Mouse (Mus musculus): ENCODE data around the gene Aqp1.
A peak's percentile ranks its signal among the peaks of the same experiment; 100 is the strongest.

The Aqp1 gene

DNA sequence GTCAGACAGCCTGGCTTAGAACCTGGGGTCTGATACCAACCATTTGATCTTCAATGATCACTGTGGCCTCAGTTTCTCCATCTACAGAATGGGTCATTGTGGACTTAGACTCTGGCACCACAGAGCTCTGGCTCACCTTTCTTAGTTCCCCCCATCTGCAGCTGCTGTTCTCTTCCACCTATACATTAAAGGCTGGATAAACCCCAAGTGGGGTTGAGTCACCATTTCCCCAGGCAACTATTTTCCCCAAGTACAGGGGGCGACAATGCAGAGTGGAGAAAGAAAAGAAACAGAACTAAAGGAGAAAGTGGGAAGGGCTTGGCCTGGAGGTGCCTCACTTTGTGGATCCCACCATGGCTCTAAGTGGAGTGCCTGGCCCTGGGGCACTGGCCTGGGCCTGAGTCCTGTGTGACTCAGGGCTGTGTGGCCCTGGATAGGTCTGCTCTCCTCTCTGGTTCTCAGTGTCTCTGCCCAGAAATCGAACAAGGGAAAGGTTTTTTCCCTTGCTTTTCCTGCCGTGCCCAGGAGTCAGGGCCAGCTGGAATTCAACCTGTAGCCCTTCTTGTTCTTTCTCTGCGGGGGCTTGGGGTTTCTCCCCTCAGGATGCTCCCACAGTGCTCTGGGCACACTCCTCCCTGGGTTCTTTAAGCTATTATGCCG, 20.9 kb downstream of the Aqp1 start:
- no peak for DNase-seq (ENCODE audit: low read depth, low spot score)

DNA sequence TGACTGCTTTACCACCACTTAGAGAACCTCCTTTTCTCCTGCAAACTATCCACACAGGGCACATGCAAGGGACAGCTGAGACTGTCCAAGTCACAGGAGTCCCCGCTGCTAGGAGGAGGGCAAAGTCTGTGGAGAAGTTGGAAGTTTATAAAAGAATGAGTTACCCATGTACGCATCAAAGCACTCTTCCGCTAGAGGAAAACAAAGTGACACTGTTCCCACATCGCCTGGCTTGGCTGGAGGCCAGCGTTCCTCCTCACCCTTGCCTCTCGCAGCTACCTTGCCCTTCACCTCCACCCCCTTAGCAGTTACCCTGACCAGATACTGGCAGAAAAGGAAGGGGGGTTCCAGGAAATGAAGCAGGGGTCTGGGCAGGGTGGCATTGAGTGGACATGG, 21.4 kb downstream of the Aqp1 start:
- no peak for DNase-seq (ENCODE audit: low read depth, low spot score)

DNA sequence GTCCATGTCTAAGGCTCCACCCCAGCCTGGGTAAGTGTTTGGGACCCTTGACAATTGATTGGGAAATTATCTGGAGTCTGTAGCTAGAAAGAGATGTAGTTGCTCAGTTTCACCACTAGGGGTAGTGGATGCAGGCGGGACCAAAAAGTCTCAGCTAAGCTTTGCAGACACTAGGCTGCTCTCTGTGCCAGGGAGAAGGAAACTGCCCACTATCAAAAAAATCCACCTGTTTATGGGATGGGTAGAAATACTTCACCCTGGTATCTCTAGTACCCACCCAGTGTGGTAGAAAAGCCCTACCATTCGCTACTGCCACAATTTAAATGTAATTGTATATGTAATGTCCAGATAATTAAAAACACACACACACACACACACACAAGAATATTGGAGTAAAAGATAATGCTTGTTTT, 22.5 kb downstream of the Aqp1 start:
- no peak for DNase-seq (ENCODE audit: low read depth, low spot score)

DNA sequence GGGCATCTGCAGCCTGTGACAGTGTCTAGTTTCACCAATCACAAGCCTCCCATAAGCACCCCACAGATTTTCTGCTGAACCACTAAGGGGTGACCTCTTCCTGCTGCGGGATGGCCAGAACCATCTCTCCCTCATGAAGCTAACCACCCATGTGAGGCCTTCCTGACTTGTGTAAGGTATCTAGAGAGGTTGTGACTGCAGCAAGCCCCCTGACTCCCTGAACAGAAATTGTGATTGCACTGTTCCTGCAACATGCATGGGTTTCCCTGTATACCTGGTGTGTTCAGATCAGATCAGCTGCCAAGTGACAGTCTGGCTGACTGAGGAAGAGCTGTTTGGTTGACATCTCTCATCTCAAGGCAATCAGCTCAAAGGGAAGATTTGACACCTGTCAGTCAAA, 26.4 kb downstream of the Aqp1 start:
- DNase-seq (ENCODE audit: low read depth, low spot score): no peak

DNA sequence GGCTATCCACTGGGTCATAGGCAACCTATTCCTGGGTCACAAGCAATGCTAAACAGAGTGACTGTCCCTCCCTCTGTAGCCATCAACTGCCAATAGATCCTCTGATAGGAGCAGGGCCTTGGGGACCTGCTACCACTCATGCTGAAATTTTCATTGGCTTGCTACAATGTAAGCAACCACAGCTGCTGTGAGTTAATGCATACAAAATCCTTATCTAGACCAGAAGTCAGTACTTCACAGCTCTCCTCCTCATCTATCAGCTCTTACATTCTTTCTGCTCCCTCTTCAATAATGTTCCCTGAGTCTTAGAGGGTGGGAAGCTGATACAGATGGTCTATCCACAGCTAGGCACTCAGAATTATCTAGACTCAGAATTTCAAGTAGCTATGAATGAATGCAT, 30.9 kb downstream of the Aqp1 start:
- no peak for DNase-seq (ENCODE audit: low read depth, low spot score)

DNA sequence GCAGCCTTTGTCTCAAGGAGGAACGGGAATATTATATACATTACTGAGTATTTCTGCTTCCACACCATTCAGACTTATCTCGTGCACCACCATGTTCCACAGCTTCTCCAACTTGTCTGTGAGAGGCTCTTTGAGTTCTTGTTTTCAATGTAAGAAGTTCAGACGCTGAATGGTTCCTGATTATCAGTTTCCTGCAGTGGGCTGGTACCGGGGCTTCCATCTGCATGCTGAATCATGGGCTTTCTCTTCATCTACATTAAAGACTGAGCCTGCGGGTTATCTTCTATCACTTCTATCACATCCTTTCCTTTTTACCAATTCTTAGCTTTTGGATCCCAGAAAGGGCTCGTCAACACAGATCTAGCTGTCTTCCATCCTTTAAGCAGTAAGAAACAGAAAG, 34.6 kb downstream of the Aqp1 start:
- DNase-seq (ENCODE audit: low read depth, low spot score): no peak

DNA sequence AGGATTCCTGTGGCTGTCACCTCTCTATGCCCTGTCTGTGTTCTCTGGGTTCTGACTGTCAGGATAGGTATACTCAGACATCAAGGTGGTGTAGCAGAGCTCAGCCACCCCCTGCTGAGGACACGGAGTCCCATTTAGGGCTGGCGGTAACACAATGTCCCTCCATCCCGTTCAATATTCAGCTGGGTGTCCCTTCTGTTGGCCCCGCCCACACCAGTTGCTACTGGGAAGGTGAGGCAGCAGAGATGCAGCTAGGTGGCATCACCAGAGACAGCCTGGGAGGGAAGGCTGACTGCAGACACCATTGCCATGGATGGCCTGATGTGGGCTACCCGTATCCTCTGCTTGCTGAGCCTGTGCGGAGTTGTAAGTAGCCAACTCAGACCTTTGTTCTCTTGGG, 39.8 kb downstream of the Aqp1 start, which contains the start of gene Ghrhr:
TSS of gene Ghrhr (plus strand) at position 220 of the 400 bp plus-strand sequence.
- no peak for DNase-seq (ENCODE audit: low read depth, low spot score)

DNA sequence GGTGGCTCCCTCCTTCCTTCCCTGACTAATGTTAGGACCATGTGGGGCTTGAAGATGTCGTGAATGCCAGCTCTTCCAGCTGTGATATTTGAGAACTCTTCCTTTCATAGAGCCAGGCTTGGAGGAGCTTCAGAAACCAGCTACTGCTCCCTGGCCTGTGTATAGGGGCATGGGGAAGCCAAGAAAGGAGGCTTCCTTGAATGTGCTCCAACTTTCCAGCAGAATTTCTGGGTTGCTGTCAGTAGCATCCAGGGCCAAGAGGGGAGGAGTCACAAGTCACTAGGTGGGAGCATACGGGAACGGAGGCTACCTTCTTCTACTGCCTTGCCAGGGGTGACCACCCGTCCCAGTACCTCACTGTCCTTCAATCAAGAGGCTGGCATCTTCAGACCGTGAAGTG, 40.3 kb downstream of the Aqp1 start:
- DNase-seq (ENCODE audit: low read depth, low spot score): no peak

DNA sequence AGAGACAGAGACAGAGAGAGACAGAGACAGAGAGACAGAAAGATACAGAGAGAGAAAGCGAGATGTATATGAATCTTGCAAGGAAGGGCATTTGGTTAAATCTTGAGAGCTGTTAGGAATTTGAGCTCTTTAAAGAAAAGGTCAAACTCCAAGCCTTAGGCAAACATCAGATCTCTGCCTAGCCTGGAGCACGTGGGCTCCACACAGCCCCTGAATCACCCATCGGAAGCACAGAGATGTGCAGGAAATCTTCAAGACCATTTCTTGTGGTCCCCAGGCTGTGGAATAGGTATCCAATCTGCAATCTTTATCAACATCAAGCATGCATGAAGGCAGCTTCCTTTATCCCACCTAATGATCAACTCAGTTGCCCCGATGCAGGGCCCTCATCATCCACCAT, 41.2 kb downstream of the Aqp1 start:
- no peak for DNase-seq (ENCODE audit: low read depth, low spot score)

DNA sequence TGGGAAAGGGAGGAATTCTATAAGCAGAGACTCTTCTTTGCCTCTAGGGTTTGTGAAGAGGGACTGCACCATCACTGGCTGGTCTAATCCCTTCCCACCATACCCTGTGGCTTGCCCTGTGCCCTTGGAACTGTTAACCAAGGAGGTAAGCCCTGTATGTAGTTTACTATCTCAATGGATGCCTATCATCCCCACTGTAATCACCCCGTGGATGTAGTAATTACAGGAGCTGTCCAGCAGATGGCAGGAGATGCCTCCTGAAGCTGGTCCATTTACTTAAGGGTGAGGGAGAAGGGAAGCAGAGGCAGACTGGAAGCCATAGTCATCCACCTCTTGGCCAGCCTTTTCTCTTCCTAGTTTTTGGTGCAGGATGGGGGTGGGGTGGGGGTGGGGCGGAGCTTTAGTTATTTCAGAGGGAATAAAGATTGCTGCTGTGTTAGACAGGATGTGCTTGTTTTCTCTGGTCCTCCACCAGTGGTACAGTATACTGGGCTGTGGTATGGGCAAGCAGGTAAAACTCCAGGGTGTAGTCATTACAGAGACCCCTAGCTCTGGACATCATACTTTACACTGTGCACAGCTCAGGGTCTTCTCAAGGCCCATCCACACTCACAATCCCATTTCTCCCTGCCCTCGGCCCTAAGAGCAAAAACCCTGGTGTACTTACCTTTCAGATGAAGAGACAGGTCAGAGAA, 43.6 kb downstream of the Aqp1 start:
- DNase-seq (ENCODE audit: low read depth, low spot score): no peak

DNA sequence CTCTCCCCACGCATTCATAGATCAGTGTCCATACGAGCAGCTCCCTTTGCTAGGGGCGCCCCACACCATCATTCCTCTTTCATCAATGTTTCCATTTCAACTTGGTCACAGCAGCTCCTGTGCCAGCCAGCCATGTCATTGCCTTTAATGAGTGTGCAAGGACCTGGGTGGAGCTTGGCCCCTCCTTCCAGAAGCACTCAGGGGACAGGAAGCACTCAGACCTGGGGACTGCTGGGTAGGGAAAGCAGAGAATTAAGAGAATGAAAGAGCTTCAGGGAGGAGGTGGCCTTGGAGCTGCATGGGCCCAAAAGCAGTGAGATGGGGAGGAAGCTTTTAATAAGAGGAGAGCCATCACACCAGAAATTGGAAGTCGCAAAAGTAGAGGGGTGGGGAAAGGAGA, 45.7 kb downstream of the Aqp1 start:
- DNase-seq (ENCODE audit: low read depth, low spot score): no peak

DNA sequence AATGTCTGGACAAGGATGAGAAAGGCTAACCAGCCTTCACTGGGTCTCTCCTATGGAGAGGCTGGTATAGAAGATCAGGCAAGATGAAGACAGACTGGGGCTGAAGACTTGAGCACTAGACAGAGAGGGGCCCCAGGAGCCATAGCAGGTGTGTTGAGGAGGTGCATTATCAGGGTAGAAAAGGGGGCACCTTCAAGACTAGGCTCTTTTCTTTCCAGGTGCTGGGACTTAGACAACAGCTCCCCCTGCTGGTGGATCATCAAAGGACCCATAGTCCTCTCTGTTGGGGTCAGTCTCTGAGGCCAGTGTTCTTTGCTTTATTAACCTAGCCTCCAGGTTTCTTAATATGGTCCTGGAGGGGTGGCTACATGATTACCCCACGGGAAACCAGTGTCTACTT, 47.7 kb downstream of the Aqp1 start:
- DNase-seq (ENCODE audit: low read depth, low spot score): peak; percentile 54

DNA sequence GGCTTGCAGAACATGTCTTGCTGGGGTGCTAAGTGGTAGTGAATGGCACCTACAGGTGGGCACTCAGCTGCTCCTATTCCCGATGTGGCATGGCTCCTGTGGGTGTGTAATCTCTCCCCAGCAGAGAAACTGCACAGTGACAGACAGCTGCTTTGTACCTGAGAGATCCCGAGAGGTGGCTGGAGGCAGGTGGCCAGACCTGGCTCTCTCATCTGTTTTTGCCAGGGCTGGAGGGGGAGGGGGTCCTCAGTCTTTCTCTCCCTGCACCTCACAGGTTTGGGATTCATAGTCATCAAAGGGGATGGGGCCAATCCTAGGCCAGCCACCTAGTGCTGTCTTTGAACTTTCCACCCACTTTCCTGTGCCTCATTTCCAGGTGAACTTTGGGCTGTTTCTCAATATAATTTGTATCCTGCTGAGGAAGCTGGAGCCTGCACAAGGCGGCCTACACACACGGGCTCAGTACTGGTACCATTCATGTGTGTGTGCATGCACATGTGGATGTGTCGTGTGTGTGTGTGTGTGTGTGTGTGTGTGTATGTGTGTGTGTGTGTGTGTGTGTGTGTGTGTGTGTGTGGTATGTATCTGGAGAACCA, 48.2 kb downstream of the Aqp1 start:
- DNase-seq (ENCODE audit: low read depth, low spot score): no peak

DNA sequence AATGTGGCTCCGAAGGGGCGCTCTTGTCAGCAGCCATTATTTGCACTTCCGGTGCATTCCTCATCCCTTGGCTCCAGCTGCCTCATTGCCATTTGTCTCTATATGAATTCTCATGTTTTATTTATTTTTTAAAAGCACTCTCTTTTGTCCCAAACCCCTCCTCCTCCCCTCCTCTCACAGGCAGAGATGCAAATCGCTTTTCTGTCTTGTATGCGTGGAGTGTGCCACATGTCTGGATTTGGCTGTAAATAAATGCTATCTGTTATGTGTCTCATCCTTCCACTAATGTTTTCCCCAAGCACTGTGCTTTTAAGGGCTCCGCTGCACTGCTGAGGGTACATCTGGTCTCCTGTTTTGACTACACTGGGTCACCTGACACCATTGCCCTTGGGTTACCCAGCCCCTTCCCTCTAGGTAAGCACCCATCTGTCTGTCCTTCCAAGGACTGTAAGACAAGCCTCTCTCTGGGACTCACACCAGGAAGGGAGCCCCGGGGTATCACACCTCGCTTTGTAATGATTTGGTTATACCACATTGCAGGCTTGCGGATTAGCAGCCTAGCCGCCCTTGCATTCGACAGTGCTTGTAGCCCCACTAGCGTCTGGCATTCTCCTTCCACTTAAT, 52.4 kb downstream of the Aqp1 start:
- no peak for DNase-seq (ENCODE audit: low read depth, low spot score)

DNA sequence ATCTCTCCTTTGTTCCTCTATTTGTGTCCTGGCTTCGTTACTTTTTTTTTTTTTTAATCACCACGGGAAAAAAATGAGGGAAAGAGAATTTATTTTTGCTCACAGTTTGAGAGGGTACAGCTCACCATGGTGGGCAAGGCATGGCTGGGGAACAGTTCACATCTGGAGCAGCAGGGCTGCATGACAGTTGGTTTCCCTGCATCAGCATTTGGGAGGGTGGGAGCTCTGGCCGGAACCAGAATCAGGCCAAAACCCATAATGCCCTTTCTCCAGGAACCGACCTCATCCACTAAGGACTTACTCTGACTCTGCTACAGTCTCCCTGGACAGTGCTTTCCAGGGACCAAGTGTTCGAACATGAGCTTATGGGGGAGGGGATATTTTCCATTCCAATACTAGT, 53.1 kb downstream of the Aqp1 start:
- no peak for DNase-seq (ENCODE audit: low read depth, low spot score)

DNA sequence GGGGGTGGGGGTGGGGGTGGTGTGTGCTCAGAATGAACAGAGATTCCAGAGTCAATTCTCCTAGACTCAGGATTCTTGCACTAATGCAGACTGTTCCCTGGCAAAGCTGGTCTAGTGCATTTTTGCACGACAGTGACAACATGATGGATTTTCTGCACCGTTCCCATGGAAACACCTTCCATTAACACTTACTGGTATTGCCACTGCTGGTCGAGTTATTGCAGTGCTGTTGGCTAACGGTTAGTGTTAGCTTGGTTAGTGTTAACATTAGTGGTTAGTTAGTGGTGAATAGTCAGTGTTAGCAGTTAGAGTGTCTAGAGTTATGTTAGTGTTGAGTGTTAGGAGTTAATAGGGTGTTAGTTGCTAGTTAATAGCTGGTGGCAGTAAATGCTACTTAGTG, 55.6 kb downstream of the Aqp1 start:
- no peak for DNase-seq (ENCODE audit: low read depth, low spot score)

DNA sequence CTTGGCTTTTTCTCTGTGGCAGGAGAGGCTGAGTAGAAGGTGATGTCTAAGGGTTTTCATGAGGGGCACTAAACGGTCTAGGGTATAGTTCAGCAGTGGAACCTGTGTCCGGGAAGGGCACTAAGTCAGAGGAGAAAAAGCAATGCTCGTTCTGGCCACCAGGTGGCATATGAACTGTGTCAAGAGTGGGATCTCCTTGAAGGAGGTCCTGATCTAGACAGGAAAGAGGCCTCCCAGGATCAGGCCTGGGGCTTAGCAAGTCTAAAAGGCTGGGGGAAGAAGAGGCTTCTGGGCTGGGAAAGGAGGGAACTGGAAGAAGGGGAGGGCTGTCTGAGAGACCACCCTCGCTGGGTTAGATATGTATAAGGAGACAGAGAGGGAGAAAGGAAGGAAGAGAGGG, 56.2 kb downstream of the Aqp1 start:
- peak; percentile 23 for DNase-seq (ENCODE audit: low read depth, low spot score)

DNA sequence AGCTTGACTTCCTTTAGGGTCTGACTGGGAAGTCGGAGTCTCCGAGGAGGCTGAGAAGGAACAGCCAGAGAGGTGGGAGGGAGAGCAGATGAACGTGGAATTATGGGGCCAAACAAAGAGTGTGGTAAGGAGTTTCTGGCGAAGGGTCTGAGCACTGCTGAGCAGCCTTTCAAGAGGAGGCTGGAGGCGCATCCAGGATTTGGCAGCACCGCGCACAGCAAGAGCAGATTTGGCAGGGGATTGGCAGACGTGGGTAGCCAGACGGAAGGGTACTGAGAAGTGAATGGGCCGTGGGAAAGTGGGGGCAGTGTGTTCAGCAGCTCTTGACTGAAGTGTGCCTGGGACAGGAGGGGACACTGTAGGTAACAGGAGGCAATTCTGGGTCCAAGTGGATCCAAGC, 58.6 kb downstream of the Aqp1 start:
- DNase-seq (ENCODE audit: low read depth, low spot score): no peak

DNA sequence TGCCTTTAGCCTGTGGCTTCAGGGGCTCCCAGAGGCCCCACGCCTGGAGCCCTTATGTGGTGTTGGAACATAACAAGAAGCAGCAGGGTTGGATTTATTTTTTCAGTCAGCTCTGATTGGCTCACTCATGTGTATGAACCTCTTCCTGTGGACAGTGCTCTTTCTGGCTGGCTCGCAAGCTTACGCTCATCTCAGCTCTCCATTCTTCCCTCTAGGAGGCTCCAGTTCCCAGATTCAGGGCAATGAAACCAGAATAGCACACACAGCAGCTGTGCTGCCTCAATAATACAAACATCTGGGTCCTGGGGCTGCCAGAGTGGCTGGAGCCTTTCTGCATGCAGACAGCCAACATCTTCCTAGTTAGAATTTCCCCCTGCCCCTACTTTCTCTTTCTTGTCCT, 59.9 kb downstream of the Aqp1 start:
- no peak for DNase-seq (ENCODE audit: low read depth, low spot score)

DNA sequence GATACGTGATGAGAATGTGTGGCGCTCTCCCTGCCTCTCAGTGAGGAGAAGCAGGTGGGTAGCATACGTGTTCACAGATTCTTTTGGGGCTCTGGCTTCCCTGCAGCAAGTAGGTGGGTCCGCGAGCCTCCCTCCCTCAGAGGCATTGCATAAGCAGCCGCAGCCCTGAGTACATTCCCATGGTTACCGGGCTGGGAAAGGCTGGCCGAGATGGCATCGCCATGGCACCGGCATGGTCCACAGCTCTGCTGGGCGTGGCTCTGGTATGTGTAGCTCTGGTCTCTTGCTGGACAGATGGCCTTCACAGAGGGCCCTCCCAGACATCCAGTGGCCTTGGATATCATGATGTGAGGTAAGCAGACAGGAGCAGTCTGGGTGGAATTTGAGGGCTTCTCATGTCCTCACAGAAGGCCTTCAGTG, 60.4 kb downstream of the Aqp1 start:
- no peak for DNase-seq (ENCODE audit: low read depth, low spot score)
